Mouse (Mus musculus): ENCODE measurements around the gene Rxfp1. TPM values are rescaled to one million over a fixed set of nuclear protein-coding genes. Genes with fewer than 3 reads are reported as not detected.
A peak's percentile ranks its signal among the peaks of the same experiment; 100 is the strongest.

Rxfp1 gene
- polyA plus RNA-seq, 1 experiment from 2014 or later: 0.29 TPM

DNA sequence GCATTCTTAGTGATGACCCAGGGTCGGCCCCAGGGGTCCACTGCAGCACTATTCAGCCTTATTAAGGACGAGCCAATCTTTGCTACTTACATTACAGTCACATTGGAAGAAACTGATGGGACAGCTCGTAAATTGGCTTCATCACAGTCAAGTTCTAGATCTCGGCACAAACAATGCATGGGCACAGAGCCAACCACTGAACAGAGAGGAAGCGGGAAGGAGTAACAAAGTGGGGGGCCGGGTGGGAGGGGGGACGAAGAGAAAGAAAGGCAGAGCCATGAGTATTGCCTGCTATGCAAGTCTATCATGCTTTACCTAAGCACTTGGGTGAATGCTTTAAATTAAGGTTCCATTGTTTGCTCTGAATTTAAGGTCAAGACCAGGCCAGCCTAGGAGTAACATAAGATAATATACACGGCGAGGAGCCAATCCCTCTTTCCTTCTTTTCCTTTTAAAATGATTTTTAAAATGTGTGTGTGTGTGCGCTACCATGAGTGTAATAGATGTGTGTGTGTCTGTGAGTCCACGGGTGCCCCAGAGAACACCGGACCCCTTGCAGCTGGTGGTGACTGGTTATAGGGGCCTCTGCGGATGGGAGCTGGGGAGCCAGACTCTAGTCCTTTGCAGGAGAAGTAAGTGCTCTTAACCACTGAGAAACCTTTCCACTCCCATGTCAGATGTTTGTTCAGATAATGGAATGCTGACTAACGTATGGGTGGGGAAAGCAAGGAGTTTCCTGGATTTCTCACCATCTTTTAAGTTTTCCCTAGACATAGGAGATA is 55.1 kb downstream of the Rxfp1 start:
- Histone ChIP-seq H3K9ac (replicated peaks; ENCODE audit: low read depth) (no peak overlapping the region), H3K4me2 (replicated peaks; ENCODE audit: low read depth, low read length) (no peak overlapping the region), H3K4me3 (ENCODE audit: low read depth, low read length) (no peak overlapping the region), H3K36me3 (ENCODE audit: insufficient read depth, low read length) (no peaks in the 10 kb centered on the region), H3K4me1 (ENCODE audit: insufficient read depth, low read depth, low read length) (no peaks in the 10 kb centered on the region), H3K27me3 (replicated peaks; ENCODE audit: insufficient read depth, low read length) (no peaks in the 10 kb centered on the region), H3K27ac (ENCODE audit: low read length) (no peak overlapping the region), H3K9me3 (ENCODE audit: low read length) (no peaks in the 10 kb centered on the region)
- peak; percentile 18 for DNase-seq (ENCODE audit: low spot score)
- no peak for ATAC-seq
- WGBS: 33% methylated on average over 14 of the region's 14 CpGs
- TF ChIP-seq CTCF (IDR thresholded peaks at IDR 0.05): no peak
- TF ChIP-seq EP300 (IDR thresholded peaks at IDR 0.05): no peak

GRCm38 (mm10) chr3:79676411-79676810 is 61.3 kb downstream of the Rxfp1 start:
- Histone ChIP-seq H3K36me3 (ENCODE audit: insufficient read depth, low read length) (no peaks in the 10 kb centered on the region), H3K4me3 (ENCODE audit: low read depth, low read length) (no peak overlapping the region), H3K4me1 (ENCODE audit: insufficient read depth, low read depth, low read length) (no peaks in the 10 kb centered on the region), H3K27me3 (replicated peaks; ENCODE audit: insufficient read depth, low read length) (no peaks in the 10 kb centered on the region), H3K9me3 (ENCODE audit: low read length) (no peaks in the 10 kb centered on the region), H3K4me2 (replicated peaks; ENCODE audit: low read depth, low read length) (no peak overlapping the region), H3K9ac (replicated peaks; ENCODE audit: low read depth) (no peak overlapping the region), H3K27ac (ENCODE audit: low read length) (no peak overlapping the region)
- ATAC-seq (no peak), DNase-seq (ENCODE audit: low spot score) (no peak)
- WGBS: 75% methylated on average over 3 of the region's 3 CpGs
- TF ChIP-seq EP300 (IDR thresholded peaks at IDR 0.05): no peak
- no peak for TF ChIP-seq CTCF (IDR thresholded peaks at IDR 0.05)

GRCm38 (mm10) chr3:79674641-79675040 is 63.0 kb downstream of the Rxfp1 start:
- Histone ChIP-seq H3K4me1 (ENCODE audit: insufficient read depth, low read depth, low read length) (no peaks in the 10 kb centered on the region), H3K4me2 (replicated peaks; ENCODE audit: low read depth, low read length) (no peak overlapping the region), H3K9ac (replicated peaks; ENCODE audit: low read depth) (no peak overlapping the region), H3K27ac (ENCODE audit: low read length) (no peak overlapping the region), H3K4me3 (ENCODE audit: low read depth, low read length) (no peak overlapping the region), H3K9me3 (ENCODE audit: low read length) (no peaks in the 10 kb centered on the region), H3K36me3 (ENCODE audit: insufficient read depth, low read length) (no peaks in the 10 kb centered on the region), H3K27me3 (replicated peaks; ENCODE audit: insufficient read depth, low read length) (no peaks in the 10 kb centered on the region)
- 74% methylated on average over 5 of the region's 5 CpGs for WGBS
- ATAC-seq (no peak), DNase-seq (ENCODE audit: low spot score) (no peak)
- TF ChIP-seq EP300 (IDR thresholded peaks at IDR 0.05) (no peak), CTCF (IDR thresholded peaks at IDR 0.05) (no peak)

- H3K9me3 ChIP-seq (ENCODE audit: low read length): no peaks in the 10 kb centered on the region
- H3K4me2 ChIP-seq (replicated peaks; ENCODE audit: low read depth, low read length): no peak overlapping the region
- ATAC-seq (no peak), DNase-seq (ENCODE audit: low spot score) (peak; percentile 73)
- H3K36me3 ChIP-seq (ENCODE audit: insufficient read depth, low read length): no peaks in the 10 kb centered on the region
- 7% methylated on average over 4 of the region's 4 CpGs for WGBS
- no peaks in the 10 kb centered on the region for H3K4me1 ChIP-seq (ENCODE audit: insufficient read depth, low read depth, low read length)
- no peaks in the 10 kb centered on the region for H3K27me3 ChIP-seq (replicated peaks; ENCODE audit: insufficient read depth, low read length)
- no peak overlapping the region for H3K27ac ChIP-seq (ENCODE audit: low read length)
- peak; percentile 87 for TF ChIP-seq CTCF (IDR thresholded peaks at IDR 0.05)
- TF ChIP-seq EP300 (IDR thresholded peaks at IDR 0.05): no peak
- no peak overlapping the region for H3K4me3 ChIP-seq (ENCODE audit: low read depth, low read length)
- no peak overlapping the region for H3K9ac ChIP-seq (replicated peaks; ENCODE audit: low read depth)
Measured at GRCm38 (mm10) chr3:79673082-79673481, 64.6 kb downstream of the Rxfp1 start.

GRCm38 (mm10) chr3:79672188-79672587 is 65.5 kb downstream of the Rxfp1 start:
- 73% methylated on average over 16 of the region's 16 CpGs for WGBS
- TF ChIP-seq CTCF (IDR thresholded peaks at IDR 0.05) (no peak), EP300 (IDR thresholded peaks at IDR 0.05) (no peak)
- H3K4me3 ChIP-seq (ENCODE audit: low read depth, low read length): no peak overlapping the region
- H3K27me3 ChIP-seq (replicated peaks; ENCODE audit: insufficient read depth, low read length): no peaks in the 10 kb centered on the region
- H3K36me3 ChIP-seq (ENCODE audit: insufficient read depth, low read length): no peaks in the 10 kb centered on the region
- H3K9ac ChIP-seq (replicated peaks; ENCODE audit: low read depth): no peak overlapping the region
- H3K9me3 ChIP-seq (ENCODE audit: low read length): no peaks in the 10 kb centered on the region
- no peak overlapping the region for H3K4me2 ChIP-seq (replicated peaks; ENCODE audit: low read depth, low read length)
- DNase-seq (ENCODE audit: low spot score) (no peak), ATAC-seq (no peak)
- no peaks in the 10 kb centered on the region for H3K4me1 ChIP-seq (ENCODE audit: insufficient read depth, low read depth, low read length)
- H3K27ac ChIP-seq (ENCODE audit: low read length): no peak overlapping the region

- 77% methylated on average over 7 of the region's 7 CpGs for WGBS
- no peaks in the 10 kb centered on the region for H3K9me3 ChIP-seq (ENCODE audit: low read length)
Measured at GRCm38 (mm10) chr3:79670556-79670955, 67.1 kb downstream of the Rxfp1 start.

More at GRCm38 (mm10) chr3:79670556-79670955, 67.1 kb downstream of the Rxfp1 start:
- Histone ChIP-seq H3K36me3 (ENCODE audit: insufficient read depth, low read length) (no peaks in the 10 kb centered on the region), H3K4me3 (ENCODE audit: low read depth, low read length) (no peak overlapping the region), H3K27ac (ENCODE audit: low read length) (no peak overlapping the region), H3K27me3 (replicated peaks; ENCODE audit: insufficient read depth, low read length) (no peaks in the 10 kb centered on the region), H3K4me2 (replicated peaks; ENCODE audit: low read depth, low read length) (no peak overlapping the region), H3K9ac (replicated peaks; ENCODE audit: low read depth) (no peak overlapping the region), H3K4me1 (ENCODE audit: insufficient read depth, low read depth, low read length) (no peaks in the 10 kb centered on the region)
- no peak for TF ChIP-seq EP300 (IDR thresholded peaks at IDR 0.05)
- TF ChIP-seq CTCF (IDR thresholded peaks at IDR 0.05): no peak
- DNase-seq (ENCODE audit: low spot score) (no peak), ATAC-seq (no peak)
